Mouse (Mus musculus): ENCODE data around the gene Twf2.

DNA sequence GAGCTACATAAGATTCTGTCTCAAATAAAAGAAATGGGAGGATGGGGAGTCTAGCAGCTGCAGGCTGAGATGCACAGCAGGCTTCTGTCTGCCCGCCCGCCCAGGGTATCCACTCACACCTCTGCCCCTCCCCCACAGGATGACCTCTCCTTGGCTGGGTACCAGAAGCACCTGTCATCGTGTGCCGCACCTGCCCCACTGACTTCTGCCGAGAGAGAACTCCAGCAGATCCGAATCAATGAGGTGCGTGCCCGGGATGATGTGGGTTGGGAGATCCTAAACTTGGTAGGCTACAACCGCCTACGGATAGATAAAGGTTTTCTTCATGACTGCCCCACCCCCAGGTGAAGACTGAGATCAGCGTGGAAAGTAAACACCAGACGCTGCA lies 9.7 kb downstream of the Twf2 start:
- TF ChIP-seq CTCF (IDR thresholded peaks at IDR 0.05; ENCODE audit: low read depth, low read length) (no peak), POLR2A (IDR thresholded peaks at IDR 0.05; ENCODE audit: borderline replicate concordance, low read depth, low read length) (no peak)
